Mouse (Mus musculus): Measurements from ENCODE around the gene Car3.

DNA sequence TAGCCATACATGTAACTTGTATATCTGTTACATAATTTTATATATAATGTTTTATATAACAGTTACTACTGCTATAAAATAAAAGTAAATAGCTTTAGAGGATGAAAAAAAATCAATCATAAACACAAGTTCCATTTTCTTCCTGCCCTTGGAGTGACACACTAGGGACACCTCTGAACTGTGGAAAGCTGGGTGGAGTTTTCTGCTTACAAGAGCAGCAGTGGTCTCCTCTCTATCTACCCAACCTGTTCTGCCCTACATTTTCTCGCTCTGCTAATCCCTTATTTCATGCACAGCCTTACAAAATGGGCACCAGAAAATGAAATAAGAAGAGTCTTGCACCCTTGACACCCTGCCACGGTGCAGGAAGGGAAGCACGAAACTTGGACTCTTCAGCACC, 16.0 kb downstream of the Car3 start:
- TF ChIP-seq CTCF (IDR thresholded peaks at IDR 0.05; ENCODE audit: control insufficient read depth, insufficient read depth, insufficient read length) = no peak
- TF ChIP-seq USF1 (IDR thresholded peaks at IDR 0.05; ENCODE audit: low read depth) = no peak
- no peak for TF ChIP-seq MAX (IDR thresholded peaks at IDR 0.05)
- TF ChIP-seq MYOG (IDR thresholded peaks at IDR 0.05; ENCODE audit: control insufficient read depth, extremely low read depth, insufficient read length) = no peak
- TF ChIP-seq CEBPB (IDR thresholded peaks at IDR 0.05; ENCODE audit: low read depth) = no peak
